Mouse (Mus musculus): ENCODE results near the gene Olfr1024.

Olfr1024 gene

DNA sequence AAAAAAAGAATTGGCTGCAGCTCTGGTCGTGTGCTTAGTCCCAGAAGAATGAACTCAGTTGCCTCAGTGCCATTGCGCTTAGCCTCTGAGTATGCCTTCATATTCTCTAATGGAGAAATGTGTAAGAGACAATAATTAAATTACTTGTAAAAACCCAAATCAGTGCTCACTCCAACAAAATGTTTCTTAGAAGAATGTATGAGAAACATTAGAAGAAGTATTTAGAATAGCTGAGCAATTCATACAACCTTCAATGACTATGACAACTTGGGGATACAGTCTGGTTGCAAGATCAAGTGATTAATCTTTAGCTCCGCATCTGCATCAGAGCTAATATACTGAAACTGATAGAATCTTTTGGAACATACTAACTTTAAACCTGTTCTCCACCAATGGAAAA lies at the start of gene Olfr1024:
TSS of gene Olfr1024 (minus strand) at position 101 of the 400 bp plus-strand sequence.
- no peak for DNase-seq (ENCODE audit: low spot score)

DNA sequence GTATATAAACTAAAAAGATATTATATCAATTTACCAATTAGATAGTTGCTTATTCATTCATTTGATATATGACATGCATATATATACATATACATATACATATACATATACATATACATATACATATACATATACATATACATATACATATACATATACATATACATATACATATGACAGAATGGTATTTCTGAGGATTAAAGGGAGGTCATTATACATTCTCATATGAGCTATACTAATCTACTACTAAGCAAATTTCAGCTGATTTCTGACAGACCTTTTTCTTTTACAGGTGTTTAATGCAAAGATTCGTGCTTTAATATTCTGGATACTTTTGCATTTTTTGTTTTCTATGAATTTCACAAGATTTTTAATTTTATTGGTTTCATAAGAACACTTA lies 45.3 kb upstream of the Olfr1024 start, which contains the start of gene Olfr1028:
TSS of gene Olfr1028 (plus strand) at position 301 of the 400 bp plus-strand sequence.
- DNase-seq (ENCODE audit: low spot score), result no peak

DNA sequence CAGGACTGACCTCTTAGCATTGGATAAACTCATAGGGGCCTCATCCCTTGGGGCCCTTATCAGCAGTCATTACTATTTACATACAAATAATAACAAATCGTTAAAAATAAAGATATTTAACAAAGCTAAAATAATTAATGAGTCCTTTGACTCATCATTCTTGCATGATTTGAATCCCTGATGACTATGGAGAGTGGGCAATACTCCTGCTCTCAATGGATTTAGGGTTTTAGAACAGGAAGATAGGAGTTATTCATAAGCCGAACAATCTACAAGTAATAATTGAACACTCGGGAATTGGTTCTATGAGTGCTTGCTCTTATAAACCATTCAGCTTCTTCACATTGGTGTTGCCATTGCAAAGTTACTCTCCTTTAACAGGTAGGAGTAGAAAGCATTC lies 16.4 kb upstream of the Olfr1024 start, which contains the start of gene Olfr1026:
TSS of gene Olfr1026 (plus strand) at position 301 of the 400 bp plus-strand sequence.
- no peak for DNase-seq (ENCODE audit: low spot score)

DNA sequence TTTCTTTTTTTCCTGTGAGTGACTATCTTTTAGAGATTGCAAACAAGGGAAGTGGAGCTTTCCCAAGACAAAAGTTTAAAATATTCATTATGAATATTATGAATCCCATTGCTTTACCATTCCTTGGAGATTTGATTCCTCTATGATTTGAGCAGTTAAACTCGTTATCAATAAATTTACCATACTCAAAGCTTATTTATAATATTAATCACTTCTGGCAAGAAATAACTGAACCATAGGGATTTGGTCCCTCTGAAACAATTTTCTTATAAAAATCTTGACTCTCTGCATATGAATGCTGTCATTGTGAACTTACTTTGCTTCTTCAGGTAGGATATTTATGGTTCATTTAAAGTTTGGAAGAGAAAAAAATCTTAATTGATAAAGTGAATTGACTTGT lies 10.0 kb upstream of the Olfr1024 start, which contains the start of gene Olfr1025-ps1:
TSS of gene Olfr1025-ps1 (plus strand) at position 301 of the 400 bp plus-strand sequence.
- DNase-seq (ENCODE audit: low spot score), result no peak

DNA sequence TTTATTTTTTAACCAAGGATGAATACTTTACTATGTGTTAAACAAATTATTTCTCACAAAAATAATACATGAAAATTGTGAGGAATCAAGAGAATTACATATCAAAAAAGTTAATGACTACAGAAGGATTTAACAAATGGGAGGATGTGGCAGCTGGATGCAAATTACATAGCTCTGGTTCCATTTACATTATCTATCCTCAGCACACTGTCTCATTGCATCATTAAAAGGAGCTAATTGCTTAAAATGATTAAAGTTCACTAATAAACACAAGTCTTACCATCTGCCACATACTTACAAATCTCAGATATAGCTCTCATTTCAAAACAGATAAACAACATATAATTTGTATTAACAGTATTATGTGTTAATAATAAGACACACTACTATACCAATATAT lies 8.3 kb upstream of the Olfr1024 start:
- DNase-seq (ENCODE audit: low spot score), result no peak

DNA sequence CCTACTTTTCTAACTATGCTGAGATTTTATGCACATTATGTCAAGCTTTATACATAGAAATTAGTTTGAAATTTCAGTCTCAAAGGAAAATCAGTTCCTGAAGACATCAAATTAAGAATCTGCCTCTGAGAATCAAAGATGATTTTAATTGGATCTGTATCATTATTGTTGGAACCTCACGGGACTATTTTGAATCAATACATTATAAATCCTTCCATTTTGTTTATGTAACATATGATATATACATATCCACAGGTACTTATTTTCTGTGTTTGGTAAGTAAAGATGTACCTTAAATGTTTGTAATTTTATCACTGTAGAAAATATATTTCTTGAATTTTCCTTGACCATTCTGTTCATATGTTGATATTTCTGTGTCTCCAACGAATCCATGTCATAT lies 19.5 kb downstream of the Olfr1024 start, which contains the start of gene Olfr1023:
TSS of gene Olfr1023 (plus strand) at position 301 of the 400 bp plus-strand sequence.
- no peak for DNase-seq (ENCODE audit: low spot score)

DNA sequence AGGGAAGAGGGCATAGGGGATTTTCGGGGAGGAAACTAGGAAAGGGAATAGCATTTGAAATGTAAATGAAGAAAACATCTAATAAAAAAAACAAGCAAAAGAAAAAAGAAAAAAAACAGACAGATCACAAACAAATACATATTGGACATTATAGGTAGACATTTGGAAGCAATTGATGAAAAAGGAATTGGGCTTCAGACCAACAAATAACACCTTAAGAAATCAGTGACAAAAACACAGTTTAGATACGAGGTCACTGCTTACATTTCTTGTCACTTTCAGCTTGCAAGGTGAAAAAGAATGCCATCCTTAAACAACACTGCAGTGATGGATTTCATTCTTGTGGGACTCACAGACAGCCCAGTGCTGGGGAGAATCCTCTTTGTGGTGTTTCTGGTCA lies 36.6 kb downstream of the Olfr1024 start, which contains the start of gene Olfr1022:
TSS of gene Olfr1022 (plus strand) at position 301 of the 400 bp plus-strand sequence.
- DNase-seq (ENCODE audit: low spot score), result no peak
